Mouse (Mus musculus) embryonic facial prominence, embryonic 15.5 days (tissue): ENCODE results near the gene Spint2. TPM values are rescaled to one million over a fixed set of nuclear protein-coding genes. Genes with fewer than 3 reads are reported as not detected.
A peak's percentile ranks its signal among the peaks of the same experiment; 100 is the strongest.
"Not testable (repeated sequence)": the region's sequence is repeated elsewhere in the genome, so short reads cannot be mapped to it uniquely, and the experiment has no call there.

ENCODE experiments used
- ATAC-seq: fragments of 200-750 bp; cut with Nextera tagmentation; 2 replicates; pipeline ENCODE4 v1.8.0; 2017; ENCODE audit warnings: low read depth, moderate TSS enrichment; ENCODE audit not compliant: insufficient number of reproducible peaks, low FRiP score, low TSS enrichment
- H3K27ac ChIP-seq: fragments of 300-500 bp; sonication (generic); replicated peaks from 2 replicates; pipeline ENCODE4 v1.5.1; 2015; ENCODE audit warnings: mild to moderate bottlenecking, inconsistent platforms
- H3K27me3 ChIP-seq: fragments of 300-500 bp; sonication (generic); 2 replicates; pipeline ENCODE4 v1.6.1; 2015; ENCODE audit warnings: inconsistent platforms
- H3K36me3 ChIP-seq: fragments of 300-500 bp; sonication (generic); 2 replicates; pipeline ENCODE4 v1.6.1; 2015; ENCODE audit warnings: mild to moderate bottlenecking, inconsistent platforms
- H3K4me1 ChIP-seq: fragments of 300-500 bp; sonication (generic); 2 replicates; pipeline ENCODE4 v1.6.1; 2015; ENCODE audit warnings: inconsistent platforms
- H3K4me2 ChIP-seq: fragments of 300-500 bp; sonication (generic); replicated peaks from 2 replicates; pipeline ENCODE4 v1.6.1; 2015; ENCODE audit warnings: mild to moderate bottlenecking, inconsistent platforms
- H3K4me3 ChIP-seq: fragments of 300-500 bp; sonication (generic); replicated peaks from 2 replicates; pipeline ENCODE4 v1.5.1; 2015; ENCODE audit warnings: mild to moderate bottlenecking, inconsistent platforms
- H3K9ac ChIP-seq: fragments of 300-500 bp; sonication (generic); 2 replicates; pipeline ENCODE4 v1.6.1; 2015; ENCODE audit warnings: inconsistent platforms
- H3K9me3 ChIP-seq: fragments of 300-500 bp; sonication (generic); replicated peaks from 2 replicates; pipeline ENCODE4 v1.6.1; 2016; ENCODE audit warnings: inconsistent platforms
- WGBS: fragments of 180-500 bp; shearing (Covaris S2); methylation state at CpG from one replicate; pipeline ENCODE4 v1.1.7; 2015; 5-methylcytosine and 5-hydroxymethylcytosine counted together
- polyA plus RNA-seq: library from polyadenylated mRNA; unstranded; fragments of >200 nt; fragmentation: Nextera tagmentation; extraction: Ambion mirVana; gene quantifications from 2 replicates; pipeline ENCODE4 v1.2.1, GENCODE M21; 2015

Spint2 gene
- polyA plus RNA-seq, 1 experiment from 2014 or later: 261 TPM

- peaks cover 18% of the 10 kb centered on the region for H3K4me1 ChIP-seq
- peak within 1 kb of the TSS; percentile 13; the same call in 1 of the 2 replicates for H3K4me3 ChIP-seq
- H3K9me3 ChIP-seq: no peaks in the 10 kb centered on the region
- no peaks in the 10 kb centered on the region for H3K36me3 ChIP-seq
- peak; percentile 36 for ATAC-seq
- H3K9ac ChIP-seq: no peak within 1 kb of the TSS
- no peak within 1 kb of the TSS for H3K27ac ChIP-seq
- H3K27me3 ChIP-seq: no peaks in the 10 kb centered on the region
- 3% methylated on average over 20 of the region's 20 CpGs for WGBS
- peak within 1 kb of the TSS; percentile 44 for H3K4me2 ChIP-seq
Observed at GRCm38 (mm10) chr7:29213675-29214082, 68.0 kb downstream of the Spint2 start, which contains the start of gene Catsperg1. Gene Catsperg1 (minus strand): TSS chr7:29214035.

DNA sequence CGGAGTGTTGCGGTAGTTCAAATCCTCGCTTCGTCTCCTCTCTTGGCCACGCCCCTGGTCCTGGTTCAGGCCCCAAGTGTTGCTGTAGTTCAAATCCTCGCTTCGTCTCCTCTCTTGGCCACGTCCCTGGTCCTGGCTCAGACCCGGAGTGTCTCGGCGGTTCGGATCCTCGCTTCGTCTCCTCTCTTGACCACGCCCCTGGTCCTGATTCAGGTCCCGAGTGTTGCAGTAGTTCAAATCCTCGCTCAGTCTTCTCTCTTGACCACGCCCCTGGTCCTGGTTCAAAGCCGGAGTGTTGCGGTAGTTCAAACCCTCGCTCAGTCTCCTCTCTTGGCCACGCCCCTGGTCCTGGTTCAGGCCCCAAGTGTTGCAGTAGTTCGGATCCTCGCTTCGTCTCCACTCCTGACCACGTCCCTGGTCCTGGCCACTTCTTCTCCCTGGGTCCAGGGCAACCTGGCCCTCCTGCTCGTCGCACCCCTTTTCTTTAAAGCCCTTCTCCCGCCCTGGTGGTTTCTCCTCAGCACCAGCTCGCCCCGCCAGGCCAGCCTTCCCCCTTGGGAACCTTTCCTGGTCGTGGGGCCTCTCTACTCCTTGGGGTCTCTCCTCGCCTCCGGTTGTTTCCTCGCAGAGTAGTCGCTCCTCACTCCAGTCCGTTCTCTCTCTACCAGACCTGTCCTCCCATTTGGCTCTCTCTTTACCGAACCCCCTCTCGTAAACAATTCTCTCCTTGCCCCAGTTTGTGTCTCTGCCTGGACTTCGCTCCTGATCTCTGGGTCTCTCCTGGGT, 68.7 kb downstream of the Spint2 start:
- not testable (repeated sequence) for H3K27me3 ChIP-seq, ATAC-seq, H3K36me3 ChIP-seq, H3K9me3 ChIP-seq, H3K9ac ChIP-seq, H3K27ac ChIP-seq
- H3K4me3 ChIP-seq: 0 out of 2 replicates have a peak overlapping the region, but pooled peaks have one; percentile 43
- H3K4me2 ChIP-seq: peak overlapping the region; percentile 44
- 18% methylated on average over 40 of the region's 40 CpGs for WGBS
- H3K4me1 ChIP-seq: peaks cover 18% of the 10 kb centered on the region

DNA sequence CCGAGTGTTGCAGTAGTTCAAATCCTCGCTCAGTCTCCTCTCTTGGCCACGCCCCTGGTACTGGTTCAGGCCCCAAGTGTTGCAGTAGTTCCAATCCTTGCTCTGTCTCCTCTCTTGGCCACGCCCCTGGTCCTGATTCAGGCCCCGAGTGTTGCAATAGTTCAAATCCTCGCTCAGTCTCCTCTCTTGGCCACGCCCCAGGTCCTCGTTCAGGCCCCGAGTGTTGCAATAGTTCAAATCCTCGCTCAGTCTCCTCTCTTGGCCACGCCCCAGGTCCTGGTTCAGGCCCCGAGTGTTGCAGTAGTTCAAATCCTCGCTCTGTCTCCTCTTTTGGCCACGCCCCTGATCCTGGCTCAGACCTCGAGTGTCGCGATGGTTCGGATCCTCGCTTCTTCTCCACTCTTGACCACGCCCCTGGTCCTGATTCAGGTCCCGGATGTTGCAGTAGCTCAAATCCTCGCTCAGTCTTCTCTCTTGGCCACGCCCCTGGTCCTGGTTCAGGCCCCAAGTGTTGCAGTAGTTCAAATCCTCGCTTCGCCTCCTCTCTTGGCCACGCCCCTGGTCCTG, 69.4 kb downstream of the Spint2 start:
- peaks cover 18% of the 10 kb centered on the region for H3K4me1 ChIP-seq
- H3K27ac ChIP-seq: peak overlapping the region; percentile 86; the same call in 1 of the 2 replicates
- WGBS: 21% methylated on average over 26 of the region's 26 CpGs
- peak overlapping the region; percentile 53 for H3K4me2 ChIP-seq
- H3K27me3 ChIP-seq: no peaks in the 10 kb centered on the region
- H3K36me3 ChIP-seq: no peaks in the 10 kb centered on the region
- H3K9me3 ChIP-seq: no peaks in the 10 kb centered on the region
- no peak for ATAC-seq
- peak overlapping the region; percentile 43 for H3K4me3 ChIP-seq
- H3K9ac ChIP-seq: no peak overlapping the region

DNA sequence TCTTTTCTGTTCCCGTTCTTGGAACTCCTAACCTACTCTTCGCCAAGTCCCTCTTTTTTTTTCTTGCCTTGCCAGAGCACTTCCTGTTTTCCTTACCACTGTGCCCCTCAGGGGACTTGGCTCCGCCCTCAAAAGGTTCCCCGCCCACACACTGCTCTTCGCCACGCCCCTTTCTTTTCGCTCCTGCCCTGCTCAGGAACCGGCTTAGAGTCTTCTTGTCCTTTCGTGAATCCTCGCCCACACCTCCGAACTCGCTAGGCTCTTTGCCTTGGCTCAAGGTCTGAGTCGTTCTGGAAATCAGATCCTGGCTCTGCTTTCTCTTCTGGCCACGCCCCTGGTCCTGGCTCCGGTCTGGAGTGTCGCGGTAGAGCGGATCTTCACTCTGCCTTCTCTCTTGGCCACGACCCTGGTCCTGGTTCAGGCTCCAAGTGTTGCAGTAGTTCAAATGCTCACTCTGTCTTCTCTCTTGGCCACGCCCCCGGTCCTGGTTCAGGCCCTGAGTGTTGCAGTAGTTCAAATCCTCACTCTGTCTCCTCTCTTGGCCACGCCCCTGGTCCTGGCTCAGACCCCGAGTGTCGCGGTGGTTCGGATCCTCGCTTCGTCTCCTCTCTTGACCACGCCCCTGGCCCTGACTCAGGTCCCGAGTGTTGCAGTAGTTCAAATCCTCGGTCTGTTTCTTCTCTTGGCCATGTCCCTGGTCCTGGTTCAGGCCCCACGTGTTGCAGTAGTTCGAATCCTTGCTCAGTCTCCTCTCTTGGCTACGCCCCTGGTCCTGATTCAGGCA, 70.1 kb downstream of the Spint2 start:
- WGBS: 4% methylated on average over 34 of the region's 34 CpGs
- no peaks in the 10 kb centered on the region for H3K9me3 ChIP-seq
- ATAC-seq: peak; percentile 82
- peak overlapping the region; percentile 53 for H3K4me2 ChIP-seq
- H3K4me3 ChIP-seq: peak overlapping the region; percentile 43
- H3K27ac ChIP-seq: peak overlapping the region; percentile 86
- no peaks in the 10 kb centered on the region for H3K27me3 ChIP-seq
- no peaks in the 10 kb centered on the region for H3K36me3 ChIP-seq
- peaks cover 18% of the 10 kb centered on the region for H3K4me1 ChIP-seq
- H3K9ac ChIP-seq: no peak overlapping the region; the same call in 1 of the 2 replicates

- Histone ChIP-seq H3K27ac (peak overlapping the region; percentile 86), H3K4me2 (peak overlapping the region; percentile 53), H3K4me1 (peaks cover 18% of the 10 kb centered on the region), H3K4me3 (peak overlapping the region; percentile 43)
- not testable (repeated sequence) for H3K9ac ChIP-seq, H3K27me3 ChIP-seq, H3K36me3 ChIP-seq, H3K9me3 ChIP-seq
- peak; percentile 12; the same call in 1 of the 2 replicates for ATAC-seq
- WGBS: 20% methylated on average over 15 of the region's 15 CpGs
Observed at GRCm38 (mm10) chr7:29211013-29211412, 70.7 kb downstream of the Spint2 start.

Other genes starting within 250 kb of the Spint2 start
- gene Ryr1, start 156.7 kb downstream of the Spint2 start, polyA plus RNA-seq: 8.0 and 10.6 TPM in 2 replicates
- gene Rasgrp4, start 147.1 kb downstream of the Spint2 start, polyA plus RNA-seq: 0.63 and 0.95 TPM in 2 replicates
- gene Fam98c, start 125.7 kb downstream of the Spint2 start, polyA plus RNA-seq: 22.8 and 24.6 TPM in 2 replicates
- 0.51 and 0.69 TPM in 2 replicates for gene Ggn, start 111.7 kb downstream of the Spint2 start, polyA plus RNA-seq
- gene Spred3, start 111.5 kb downstream of the Spint2 start, polyA plus RNA-seq: 2.5 and 3.3 TPM in 2 replicates
- gene Psmd8, start 101.2 kb downstream of the Spint2 start, polyA plus RNA-seq: 259 and 275 TPM in 2 replicates
- gene Catsperg1, start 67.9 kb downstream of the Spint2 start, polyA plus RNA-seq: 1.1 and 1.3 TPM in 2 replicates
- gene Kcnk6, start 49.4 kb downstream of the Spint2 start, polyA plus RNA-seq: 3.3 and 4.2 TPM in 2 replicates
- 121 TPM in 2 replicates for gene Yif1b, start 43.6 kb downstream of the Spint2 start, polyA plus RNA-seq
- gene 2200002D01Rik, start 33.4 kb downstream of the Spint2 start, polyA plus RNA-seq: 11.5 and 12.2 TPM in 2 replicates
- gene Ppp1r14a, start 7.4 kb upstream of the Spint2 start, polyA plus RNA-seq: 17.3 and 18.1 TPM in 2 replicates
- 14.4 and 20.4 TPM in 2 replicates for gene Dpf1, start 22.0 kb upstream of the Spint2 start, polyA plus RNA-seq
- 21.6 and 22.4 TPM in 2 replicates for gene Sipa1l3, start 236.7 kb upstream of the Spint2 start, polyA plus RNA-seq